Mouse (Mus musculus) layer of hippocampus, postnatal 25 days (tissue): ENCODE results near the gene S100a14. TPM values are rescaled to one million over a fixed set of nuclear protein-coding genes. Genes with fewer than 3 reads are reported as not detected.

ENCODE experiments used
- DNase-seq, 2 experiments: peaks; one replicate each; pipeline ENCODE4 v3.0.0; 2022; ENCODE audit warnings: mixed read lengths in 2 of 2, low spot score in 1 of 2; ENCODE audit errors: extremely low spot score in 1 of 2
- total RNA-seq, 2 experiments: library from RNA; stranded (reverse); gene quantifications; 2 replicates each; pipeline ENCODE4 v1.2.3; 2021

Gene S100a14
- total RNA-seq, 2 experiments from 2014 or later: 0.39 to 0.42 TPM

DNA sequence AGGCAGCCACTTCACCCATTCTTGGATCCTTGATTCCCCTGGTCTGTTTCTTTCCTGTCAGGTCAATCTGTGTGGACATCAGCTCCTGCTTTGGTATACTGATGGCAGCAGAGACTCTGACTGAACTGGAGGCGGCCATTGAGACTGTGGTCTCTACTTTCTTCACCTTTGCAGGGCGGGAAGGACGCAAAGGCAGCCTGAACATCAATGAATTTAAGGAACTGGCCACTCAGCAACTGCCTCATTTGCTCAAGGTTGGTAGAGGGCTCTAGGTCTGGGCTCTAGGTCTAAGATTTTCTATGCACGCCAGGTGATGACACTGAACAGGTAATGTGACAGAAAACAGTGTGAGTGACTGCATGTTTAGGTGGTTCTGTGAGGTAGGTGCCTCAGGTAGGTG is 10.9 kb upstream of the S100a14 start:
- DNase-seq: no peak

DNA sequence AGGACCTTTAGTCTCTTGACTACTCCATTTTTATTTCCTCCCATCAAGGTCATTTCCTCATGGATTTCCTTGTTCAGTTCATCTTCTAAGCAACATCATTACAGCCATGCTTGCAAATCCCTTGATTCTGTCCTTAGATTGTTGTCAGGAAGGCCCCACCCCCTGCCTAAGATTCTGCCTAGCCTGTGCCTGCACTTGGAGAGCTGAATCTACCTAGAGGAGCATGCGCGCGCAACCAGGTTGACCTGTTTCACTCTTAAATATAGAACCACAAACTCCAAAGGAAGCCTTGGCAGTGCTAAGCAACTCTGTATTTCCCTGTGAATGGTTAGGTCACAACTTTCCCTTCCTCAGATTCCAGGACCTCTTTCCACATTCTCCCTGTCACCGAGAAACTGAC is 8.9 kb upstream of the S100a14 start:
- DNase-seq: no peak

- no peak for DNase-seq
Measured at GRCm38 (mm10) chr3:90525421-90525820, 1.2 kb upstream of the S100a14 start.

GRCm38 (mm10) chr3:90526076-90526475 is 580 bp upstream of the S100a14 start:
- DNase-seq: no peak

DNA sequence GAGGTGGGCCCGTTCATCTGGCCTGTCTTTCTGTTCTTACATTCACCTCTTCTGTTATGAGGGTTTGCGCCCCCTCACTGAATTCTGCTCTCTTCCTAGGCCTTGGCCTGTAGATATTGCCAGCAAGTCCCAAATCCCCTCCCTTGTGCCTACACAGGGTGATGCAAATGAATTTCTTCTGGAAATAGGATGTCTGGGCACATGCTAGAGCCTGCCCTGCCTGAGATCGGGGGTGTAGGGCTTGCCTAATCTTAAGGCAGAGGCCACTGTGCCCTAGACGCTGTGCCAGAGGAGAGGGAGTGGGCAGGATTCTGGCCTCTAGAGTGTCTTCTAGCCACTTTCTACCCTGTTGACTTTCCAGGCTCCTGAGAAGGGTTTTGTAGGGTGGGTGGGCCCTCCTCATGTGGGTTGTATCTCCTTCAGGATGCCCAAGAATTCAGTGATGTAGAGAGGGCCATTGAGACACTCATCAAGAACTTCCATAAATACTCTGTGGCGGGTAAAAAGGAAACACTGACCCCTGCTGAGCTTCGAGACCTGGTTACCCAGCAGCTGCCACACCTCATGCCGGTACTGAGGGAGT is 726 bp downstream of the S100a14 start:
- DNase-seq: no peak

GRCm38 (mm10) chr3:90531713-90532112 is 5.1 kb downstream of the S100a14 start:
- DNase-seq: no peak

DNA sequence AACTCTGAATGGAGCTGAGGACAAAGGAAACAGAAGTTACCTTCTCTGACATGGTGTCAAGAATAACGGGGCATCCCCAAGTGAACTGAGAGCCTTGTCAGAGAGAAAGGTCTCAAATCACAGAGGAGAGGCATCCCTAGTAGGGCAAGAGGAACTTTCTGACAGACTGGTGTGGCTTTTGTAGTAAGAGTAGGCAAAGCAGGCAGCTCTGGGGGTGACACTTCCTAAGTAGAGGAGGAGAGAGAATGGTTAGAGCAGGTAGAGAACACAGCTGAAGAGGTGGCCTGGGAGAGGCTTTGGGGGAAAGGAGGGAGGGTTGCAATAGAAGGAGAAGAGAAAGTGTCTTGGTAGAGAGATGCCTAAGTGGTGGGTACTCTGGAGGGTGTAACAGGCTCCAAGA is 8.8 kb downstream of the S100a14 start:
- no peak for DNase-seq

GRCm38 (mm10) chr3:90537141-90537904 is 10.7 kb downstream of the S100a14 start, which contains the start of gene S100a16:
Gene S100a16, plus strand, starts transcription at chr3:90537254.
- DNase-seq: peak in 1 of 2 experiments; percentile 37

- no peak for DNase-seq
Measured at GRCm38 (mm10) chr3:90537905-90538296, 11.2 kb downstream of the S100a14 start.

GRCm38 (mm10) chr3:90540904-90541303 is 14.2 kb downstream of the S100a14 start:
- DNase-seq: no peak

DNA sequence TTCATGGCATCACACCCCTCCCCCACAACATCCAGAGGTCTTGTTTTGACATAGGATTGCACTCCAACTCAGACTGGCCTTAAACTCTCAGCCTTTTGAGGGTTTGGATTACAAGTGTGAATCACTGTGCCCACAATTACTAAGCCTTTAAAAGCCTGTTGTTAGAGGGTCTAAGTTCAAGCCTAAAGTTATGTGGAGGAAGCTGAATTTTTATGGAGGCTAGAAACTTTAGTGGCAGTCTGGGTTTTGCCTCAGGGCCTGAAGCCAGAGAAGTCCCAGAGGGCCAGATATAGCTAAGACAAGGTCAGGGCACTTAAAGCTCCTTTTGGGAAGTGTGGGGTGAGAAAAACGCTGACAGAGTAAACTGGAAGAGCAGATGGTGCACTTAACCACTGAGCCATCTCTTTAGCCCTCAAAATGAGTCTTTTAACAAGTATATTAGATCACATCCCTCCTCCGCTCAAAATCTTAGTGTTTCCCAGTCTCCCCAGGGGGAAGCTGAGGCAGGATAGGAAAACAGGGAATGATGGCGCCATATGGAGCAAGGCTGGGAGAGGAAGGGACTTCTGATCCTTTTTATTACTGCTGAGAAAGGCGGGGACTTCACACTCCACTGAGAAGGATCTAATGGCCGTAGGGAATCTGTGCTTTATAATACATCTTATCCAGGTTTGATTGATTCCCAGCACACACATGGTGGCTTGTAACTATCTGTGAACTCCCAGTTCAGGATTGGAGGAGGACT is 23.2 kb downstream of the S100a14 start:
- no peak for DNase-seq

- DNase-seq: no peak
Measured at GRCm38 (mm10) chr3:90550421-90550790, 23.8 kb downstream of the S100a14 start.

DNA sequence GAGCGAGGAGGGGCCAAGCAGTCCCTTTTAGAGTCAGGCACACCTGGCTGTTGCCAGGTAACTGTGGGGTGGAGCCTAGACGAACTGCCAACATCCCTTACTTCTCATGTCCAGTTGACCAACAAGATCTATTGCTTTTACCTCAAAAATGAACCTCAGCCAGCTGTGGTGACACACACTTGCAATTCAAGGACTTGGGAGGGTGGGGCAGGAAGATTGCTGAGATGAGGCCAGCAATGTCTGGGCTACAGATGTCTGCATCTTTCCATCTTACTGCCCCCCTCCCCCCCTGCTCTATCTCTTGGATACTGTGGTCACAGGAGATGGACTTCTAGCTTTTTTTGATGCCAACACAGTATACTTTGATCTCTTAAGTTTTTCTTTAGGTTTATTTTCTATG is 25.6 kb downstream of the S100a14 start:
- DNase-seq: no peak

DNA sequence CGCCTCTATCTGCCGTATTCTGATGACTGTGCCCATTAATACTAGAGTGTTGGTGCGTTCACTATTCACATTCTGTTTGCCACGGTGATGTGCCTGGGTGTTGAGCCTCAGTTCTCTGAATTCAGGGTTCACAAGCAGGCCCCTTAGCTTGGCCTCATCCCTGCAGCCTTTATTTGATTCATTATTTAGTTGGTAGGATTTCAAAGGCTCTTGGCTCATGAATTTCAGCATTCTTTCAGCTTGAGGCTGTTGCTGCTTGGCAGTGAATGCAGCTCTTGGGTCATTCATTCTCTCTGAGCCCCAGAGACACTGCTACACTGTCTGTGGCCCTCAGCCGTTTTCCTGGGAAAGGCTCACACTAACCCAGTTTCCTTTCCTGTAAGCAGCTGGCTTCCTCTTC is 29.3 kb downstream of the S100a14 start:
- DNase-seq: no peak

DNA sequence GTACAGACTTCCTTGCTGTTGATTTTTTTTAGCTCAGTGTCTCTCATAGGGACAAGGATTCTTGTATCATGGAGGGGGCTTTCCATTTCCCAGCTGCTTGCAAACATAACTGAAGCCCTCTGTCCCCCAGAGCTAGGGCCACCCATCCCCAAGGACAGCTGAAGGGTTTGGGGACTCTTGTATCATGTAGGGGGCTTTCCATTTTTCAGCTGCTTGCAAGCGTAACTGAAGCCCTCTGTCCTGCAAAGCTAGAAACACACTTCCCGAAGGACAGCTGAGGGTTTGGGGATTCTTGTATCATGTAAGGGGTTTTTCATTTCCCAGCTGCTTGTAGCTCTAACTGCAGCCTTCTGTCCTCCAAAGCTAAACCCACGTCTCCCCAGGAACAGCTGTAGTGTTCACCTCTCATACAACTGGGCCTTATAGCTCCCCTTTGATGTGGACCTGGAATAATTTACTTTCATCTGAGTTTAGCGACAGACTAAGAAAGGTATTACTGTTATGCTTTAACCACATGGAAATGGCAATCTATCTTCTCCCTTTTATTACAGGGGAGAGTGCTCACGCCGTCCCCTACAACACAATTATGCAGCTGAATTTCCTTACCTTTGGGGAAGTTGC is 33.5 kb downstream of the S100a14 start, which contains the start of gene S100a3:
TSS of gene S100a3 (plus strand) at position 571 of the 621 bp plus-strand sequence.
- no peak for DNase-seq

DNA sequence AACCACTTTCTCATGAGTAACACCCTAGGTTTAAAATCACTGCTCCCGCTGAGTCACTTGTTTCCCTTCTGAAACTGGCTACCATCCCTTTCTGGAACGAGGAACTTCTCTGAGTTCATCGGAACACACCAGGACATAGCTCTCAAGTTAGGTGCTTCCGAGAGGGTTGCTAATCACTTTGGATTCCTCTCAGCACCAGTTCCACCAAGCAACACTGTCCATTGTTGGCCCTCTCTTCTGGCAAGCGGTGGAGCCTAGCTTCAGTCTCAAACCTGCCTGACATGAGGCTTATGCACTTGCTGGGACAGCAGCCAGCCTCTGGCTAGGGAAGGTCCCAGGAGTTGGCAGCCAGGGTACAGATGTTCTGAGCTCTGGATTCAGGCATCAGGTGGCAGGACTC is 48.0 kb downstream of the S100a14 start:
- DNase-seq: no peak

DNA sequence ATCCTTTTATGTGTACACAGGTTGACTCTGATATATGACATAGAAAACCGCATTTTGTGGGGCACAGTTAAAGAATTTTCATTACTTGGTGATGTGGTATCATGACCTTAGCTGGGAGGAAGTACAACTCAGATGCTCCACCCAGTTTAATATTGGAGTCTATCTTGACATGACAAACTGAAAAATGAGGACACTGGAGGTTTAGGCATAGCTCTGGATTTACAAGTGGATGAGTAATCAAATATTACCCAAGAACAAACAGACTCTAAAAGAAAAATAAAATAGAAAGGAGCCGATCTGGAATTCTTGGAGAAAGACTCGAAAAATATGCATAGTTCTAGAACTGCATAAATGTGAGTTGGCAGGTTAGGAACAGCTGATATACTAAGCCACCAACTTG is 48.7 kb downstream of the S100a14 start:
- DNase-seq: no peak

- no peak for DNase-seq
Measured at GRCm38 (mm10) chr3:90576351-90577001, 49.8 kb downstream of the S100a14 start.
